Mouse (Mus musculus) kidney, embryonic 14.5 days (tissue): ENCODE measurements at regions not wholly inside any gene's neighbourhood (a gene's known extent, or its start where the extent isn't known, plus 50 kb on each side); places are given as distances from the start of the nearest gene placed in this dataset.

Source experiments
- ATAC-seq: fragments of 200-750 bp; cut with Nextera tagmentation; 2 replicates; pipeline ENCODE4 v1.8.0; 2017; ENCODE audit warnings: moderate number of reproducible peaks, mild to moderate bottlenecking, moderate TSS enrichment, moderate library complexity; ENCODE audit not compliant: low FRiP score, low TSS enrichment
- H3K27ac ChIP-seq: fragments of 300-500 bp; sonication (generic); 2 replicates; pipeline ENCODE4 v1.5.1; 2014; ENCODE audit warnings: low read depth, mild to moderate bottlenecking, low read length, moderate library complexity, mixed read lengths
- H3K27me3 ChIP-seq: fragments of 300-500 bp; sonication (generic); 2 replicates; pipeline ENCODE4 v1.6.1; 2014; ENCODE audit warnings: mild to moderate bottlenecking, low read length; ENCODE audit not compliant: control insufficient read depth, insufficient read depth
- H3K36me3 ChIP-seq: fragments of 300-500 bp; sonication (generic); 2 replicates; pipeline ENCODE4 v1.6.1; 2014; ENCODE audit warnings: low read length, mixed read lengths; ENCODE audit not compliant: control insufficient read depth, insufficient read depth
- H3K4me1 ChIP-seq: fragments of 300-500 bp; sonication (generic); 2 replicates; pipeline ENCODE4 v1.6.1; 2014; ENCODE audit warnings: low read length, mixed read lengths; ENCODE audit not compliant: control insufficient read depth, insufficient read depth
- H3K4me2 ChIP-seq: fragments of 300-500 bp; sonication (generic); replicated peaks from 2 replicates; pipeline ENCODE4 v1.6.1; 2014; ENCODE audit warnings: low read depth, mild to moderate bottlenecking, low read length
- H3K4me3 ChIP-seq: fragments of 300-500 bp; sonication (generic); 2 replicates; pipeline ENCODE4 v1.5.1; 2014; ENCODE audit warnings: mild to moderate bottlenecking, low read length
- H3K9ac ChIP-seq: fragments of 300-500 bp; sonication (generic); 2 replicates; pipeline ENCODE4 v1.6.1; 2014; ENCODE audit warnings: low read depth, mild to moderate bottlenecking, low read length, moderate library complexity
- H3K9me3 ChIP-seq: fragments of 300-500 bp; sonication (generic); 2 replicates; pipeline ENCODE4 v1.6.1; 2016; ENCODE audit warnings: low read length; ENCODE audit not compliant: control insufficient read depth
- WGBS: fragments of 180-500 bp; shearing (Covaris S2); extraction: QIAGEN DNeasy Blood & Tissue Kit; methylation state at CpG from one replicate; pipeline ENCODE4 v1.1.7; 2014; 5-methylcytosine and 5-hydroxymethylcytosine counted together

DNA sequence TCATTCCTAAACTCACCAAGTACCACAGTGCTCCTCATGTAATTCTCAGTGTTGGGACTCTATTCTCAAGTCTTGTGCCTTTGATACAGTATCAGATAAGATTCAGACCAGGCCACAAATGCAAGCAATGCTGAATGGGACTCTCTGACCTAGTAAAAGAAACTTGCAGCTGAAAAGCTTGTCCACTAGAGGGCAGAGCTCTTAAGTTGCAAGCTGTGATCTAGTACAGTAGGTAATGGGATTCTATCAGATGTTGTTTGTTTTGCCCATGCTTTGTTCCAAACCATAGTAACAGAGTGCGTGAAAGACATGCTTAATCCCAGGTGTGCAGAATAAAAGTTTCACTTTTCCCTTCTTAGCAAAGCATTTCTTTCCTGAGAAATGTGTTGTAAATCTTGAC, 383.2 kb upstream of the Chrm2 start:
- 53% methylated on average over 1 of the region's 1 CpGs for WGBS
- Histone ChIP-seq H3K9ac (no peak overlapping the region), H3K4me3 (no peak overlapping the region), H3K27ac (no peak overlapping the region), H3K9me3 (no peaks in the 10 kb centered on the region), H3K27me3 (no peaks in the 10 kb centered on the region), H3K4me1 (no peaks in the 10 kb centered on the region), H3K4me2 (no peak overlapping the region), H3K36me3 (no peaks in the 10 kb centered on the region)
- ATAC-seq, result no peak

- Histone ChIP-seq H3K9ac (no peak overlapping the region), H3K4me2 (no peak overlapping the region), H3K27ac (no peak overlapping the region), H3K36me3 (no peaks in the 10 kb centered on the region), H3K4me1 (no peaks in the 10 kb centered on the region), H3K4me3 (no peak overlapping the region), H3K9me3 (no peaks in the 10 kb centered on the region), H3K27me3 (no peaks in the 10 kb centered on the region)
- WGBS, result 70% methylated on average over 3 of the region's 3 CpGs
- no peak for ATAC-seq
These were observed 385.8 kb upstream of the Chrm2 start for GRCm38 (mm10) chr6:36002090-36002489.

GRCm38 (mm10) chr6:35988891-35989290, 399.0 kb upstream of the Chrm2 start:
- Histone ChIP-seq H3K9me3 (no peaks in the 10 kb centered on the region), H3K27me3 (no peaks in the 10 kb centered on the region), H3K36me3 (no peaks in the 10 kb centered on the region), H3K4me1 (no peaks in the 10 kb centered on the region), H3K4me2 (no peak overlapping the region), H3K9ac (no peak overlapping the region), H3K4me3 (no peak overlapping the region), H3K27ac (no peak overlapping the region)
- WGBS, result 70% methylated on average over 3 of the region's 3 CpGs
- no peak for ATAC-seq

DNA sequence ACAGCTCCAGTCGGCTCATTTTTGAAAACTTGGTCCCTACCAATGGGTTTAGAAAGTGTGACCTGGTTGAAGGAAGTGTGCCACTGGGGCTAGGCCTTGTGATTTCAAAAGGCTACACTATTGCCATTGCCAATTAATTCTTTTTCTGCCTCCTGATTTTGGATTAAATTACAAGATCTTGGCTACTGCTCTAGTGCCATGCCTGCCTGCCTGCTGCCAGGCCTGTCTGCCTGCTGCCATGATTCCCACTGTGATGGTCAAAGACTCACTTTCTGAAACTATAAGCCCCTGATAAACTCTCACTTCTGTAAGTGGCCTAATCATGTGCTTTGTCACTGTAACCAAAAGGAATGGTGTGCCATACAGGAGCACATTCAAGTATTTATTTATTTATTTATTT, 400.4 kb upstream of the Mtpn start:
- Histone ChIP-seq H3K27me3 (no peaks in the 10 kb centered on the region), H3K4me3 (no peak overlapping the region), H3K9ac (no peak overlapping the region), H3K9me3 (no peaks in the 10 kb centered on the region), H3K36me3 (no peaks in the 10 kb centered on the region), H3K4me1 (no peaks in the 10 kb centered on the region), H3K27ac (no peak overlapping the region), H3K4me2 (no peak overlapping the region)
- ATAC-seq, result no peak
- WGBS, result 89% methylated on average over 1 of the region's 1 CpGs

DNA sequence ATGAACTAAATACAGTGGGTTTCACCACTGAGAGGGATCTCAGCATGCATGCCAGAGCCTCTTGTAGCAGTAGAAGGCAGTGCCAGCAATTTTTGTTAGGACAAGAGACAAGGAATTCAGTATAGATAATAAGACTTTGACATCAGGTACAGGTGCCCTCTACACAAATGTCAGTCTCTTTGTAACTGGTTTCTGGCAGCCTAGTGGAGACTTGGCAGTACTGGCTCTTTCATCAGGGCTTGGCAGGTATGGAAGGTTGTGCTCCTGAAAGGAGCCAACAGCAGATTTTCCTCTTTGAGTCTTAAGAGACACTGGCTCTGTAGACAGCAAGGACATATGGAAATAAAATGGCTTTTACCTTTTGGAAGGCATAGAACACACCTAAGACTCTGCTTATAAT, 384.5 kb upstream of the Mtpn start:
- H3K4me3 ChIP-seq, result no peak overlapping the region

GRCm38 (mm10) chr6:35897990-35898389, 358.3 kb upstream of the Mtpn start:
- Histone ChIP-seq H3K4me3 (no peak overlapping the region), H3K9me3 (no peaks in the 10 kb centered on the region), H3K36me3 (no peaks in the 10 kb centered on the region), H3K4me1 (no peaks in the 10 kb centered on the region), H3K27me3 (no peaks in the 10 kb centered on the region), H3K27ac (no peak overlapping the region), H3K4me2 (no peak overlapping the region), H3K9ac (no peak overlapping the region)
- WGBS, result 57% methylated on average over 2 of the region's 2 CpGs
- no peak for ATAC-seq

More for the DNA sequence above, 384.5 kb upstream of the Mtpn start:
- ATAC-seq, result no peak
- H3K9me3 ChIP-seq, result no peaks in the 10 kb centered on the region
- H3K36me3 ChIP-seq, result no peaks in the 10 kb centered on the region
- H3K4me1 ChIP-seq, result no peaks in the 10 kb centered on the region
- H3K4me2 ChIP-seq, result no peak overlapping the region
- H3K9ac ChIP-seq, result no peak overlapping the region
- no peaks in the 10 kb centered on the region for H3K27me3 ChIP-seq
- H3K27ac ChIP-seq, result no peak overlapping the region

DNA sequence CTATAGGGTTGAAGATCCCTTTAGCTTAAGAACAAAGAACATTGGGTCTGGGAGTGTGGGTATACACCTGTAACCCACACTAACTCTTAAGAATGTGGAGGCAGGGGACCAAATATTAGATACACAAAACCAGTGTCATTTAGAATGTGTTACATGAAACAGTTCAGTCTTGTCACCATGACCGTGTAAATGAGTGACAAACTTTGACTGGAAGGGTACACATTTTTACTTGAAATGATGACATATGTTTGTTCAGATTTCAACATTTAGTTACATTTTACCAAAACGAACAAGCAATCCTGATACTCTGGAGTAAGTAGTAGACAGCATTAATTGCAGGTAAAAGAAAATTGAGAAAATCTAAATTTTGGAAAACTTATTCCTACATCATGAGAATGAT, 356.0 kb upstream of the Mtpn start:
- H3K4me2 ChIP-seq, result no peak overlapping the region

GRCm38 (mm10) chr6:35874671-35875070, 335.0 kb upstream of the Mtpn start:
- H3K9me3 ChIP-seq, result no peaks in the 10 kb centered on the region
- no peak for ATAC-seq
- no peak overlapping the region for H3K4me2 ChIP-seq
- no peak overlapping the region for H3K9ac ChIP-seq
- H3K27ac ChIP-seq, result no peak overlapping the region
- H3K4me1 ChIP-seq, result no peaks in the 10 kb centered on the region
- no peaks in the 10 kb centered on the region for H3K36me3 ChIP-seq
- H3K27me3 ChIP-seq, result no peaks in the 10 kb centered on the region
- WGBS, result 91% methylated on average over 6 of the region's 6 CpGs
- H3K4me3 ChIP-seq, result no peak overlapping the region

More for the DNA sequence above, 356.0 kb upstream of the Mtpn start:
- 90% methylated on average over 2 of the region's 2 CpGs for WGBS
- Histone ChIP-seq H3K4me3 (no peak overlapping the region), H3K36me3 (no peaks in the 10 kb centered on the region), H3K9me3 (no peaks in the 10 kb centered on the region), H3K27ac (no peak overlapping the region), H3K27me3 (no peaks in the 10 kb centered on the region), H3K9ac (no peak overlapping the region), H3K4me1 (no peaks in the 10 kb centered on the region)
- no peak for ATAC-seq

GRCm38 (mm10) chr6:35871388-35871787, 331.7 kb upstream of the Mtpn start:
- no peaks in the 10 kb centered on the region for H3K4me1 ChIP-seq
- H3K4me2 ChIP-seq, result no peak overlapping the region
- no peaks in the 10 kb centered on the region for H3K27me3 ChIP-seq
- H3K27ac ChIP-seq, result no peak overlapping the region
- H3K4me3 ChIP-seq, result no peak overlapping the region
- no peak overlapping the region for H3K9ac ChIP-seq
- WGBS, result 75% methylated on average over 7 of the region's 7 CpGs
- H3K9me3 ChIP-seq, result no peaks in the 10 kb centered on the region
- no peaks in the 10 kb centered on the region for H3K36me3 ChIP-seq
- no peak for ATAC-seq

DNA sequence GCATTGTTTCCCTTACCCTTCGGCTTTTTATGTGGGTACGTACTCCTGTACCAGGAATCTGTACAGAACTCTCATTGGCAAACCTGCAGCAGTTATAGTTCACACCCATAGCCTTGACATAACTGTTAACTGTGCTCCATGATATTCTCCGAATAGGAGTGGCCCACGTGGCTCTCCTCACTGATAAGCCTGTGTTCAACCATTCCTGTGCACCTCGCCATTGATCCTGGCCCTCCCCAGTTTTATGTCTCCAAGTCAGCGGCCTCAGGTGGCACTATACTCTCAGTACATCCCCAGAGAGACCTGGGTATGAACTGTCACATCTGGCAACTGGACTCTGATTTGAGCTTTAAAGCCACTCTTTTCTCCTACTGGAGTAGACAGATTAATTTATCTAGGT, 324.5 kb upstream of the Mtpn start:
- Histone ChIP-seq H3K4me3 (no peak overlapping the region), H3K9me3 (no peaks in the 10 kb centered on the region), H3K9ac (no peak overlapping the region), H3K36me3 (no peaks in the 10 kb centered on the region), H3K4me2 (no peak overlapping the region), H3K27ac (no peak overlapping the region), H3K27me3 (no peaks in the 10 kb centered on the region), H3K4me1 (no peaks in the 10 kb centered on the region)
- ATAC-seq, result no peak
- 81% methylated on average over 6 of the region's 6 CpGs for WGBS
